Mouse (Mus musculus) midbrain, embryonic 13.5 days (tissue): Measurements from ENCODE around the gene Pex11a. TPM values are rescaled to one million over a fixed set of nuclear protein-coding genes. Genes with fewer than 3 reads are reported as not detected.

Experiments
- ATAC-seq: fragments of 200-750 bp; cut with Nextera tagmentation; 2 replicates; pipeline ENCODE4 v1.8.0; 2017; ENCODE audit warnings: mild to moderate bottlenecking, moderate TSS enrichment, moderate library complexity
- H3K27ac ChIP-seq: fragments of 300-500 bp; sonication (generic); 2 replicates; pipeline ENCODE4 v1.5.1; 2015; ENCODE audit warnings: inconsistent platforms, mild to moderate bottlenecking, moderate library complexity
- H3K27me3 ChIP-seq: fragments of 300-500 bp; sonication (generic); 2 replicates; pipeline ENCODE4 v1.6.1; 2015; ENCODE audit warnings: mild to moderate bottlenecking, inconsistent platforms
- H3K36me3 ChIP-seq: fragments of 300-500 bp; sonication (generic); 2 replicates; pipeline ENCODE4 v1.6.1; 2015; ENCODE audit warnings: mild to moderate bottlenecking, inconsistent platforms
- H3K4me1 ChIP-seq: fragments of 300-500 bp; sonication (generic); replicated peaks from 2 replicates; pipeline ENCODE4 v1.6.1; 2015; ENCODE audit warnings: inconsistent platforms
- H3K4me2 ChIP-seq: fragments of 300-500 bp; sonication (generic); replicated peaks from 2 replicates; pipeline ENCODE4 v1.6.1; 2015; ENCODE audit warnings: moderate library complexity, mild to moderate bottlenecking, inconsistent platforms
- H3K4me3 ChIP-seq: fragments of 300-500 bp; sonication (generic); replicated peaks from 2 replicates; pipeline ENCODE4 v1.5.1; 2015; ENCODE audit warnings: mild to moderate bottlenecking, inconsistent platforms
- H3K9ac ChIP-seq: fragments of 300-500 bp; sonication (generic); replicated peaks from 2 replicates; pipeline ENCODE4 v1.6.1; 2015; ENCODE audit warnings: mild to moderate bottlenecking, inconsistent platforms
- H3K9me3 ChIP-seq: fragments of 300-500 bp; sonication (generic); 2 replicates; pipeline ENCODE4 v1.6.1; 2016; ENCODE audit warnings: mild to moderate bottlenecking, inconsistent platforms
- WGBS: fragments of 180-500 bp; shearing (Covaris S2); methylation state at CpG from one replicate; pipeline ENCODE4 v1.1.7; 2015; 5-methylcytosine and 5-hydroxymethylcytosine counted together
- polyA plus RNA-seq: library from polyadenylated mRNA; unstranded; fragments of >200 nt; fragmentation: Nextera tagmentation; extraction: Ambion mirVana; gene quantifications from 2 replicates; pipeline ENCODE4 v1.2.1, GENCODE M21; 2015

Pex11a gene
- polyA plus RNA-seq, 1 experiment from 2014 or later, result 13.7 TPM

- H3K9ac ChIP-seq, result no peak overlapping the region
- H3K4me3 ChIP-seq, result no peak overlapping the region
- WGBS, result 83% methylated on average over 8 of the region's 8 CpGs
- H3K36me3 ChIP-seq, result peaks cover 12% of the 10 kb centered on the region; the same call in 1 of the 2 replicates
- no peaks in the 10 kb centered on the region for H3K4me1 ChIP-seq
- H3K9me3 ChIP-seq, result no peaks in the 10 kb centered on the region
- ATAC-seq, result no peak
- H3K27me3 ChIP-seq, result 0 out of 2 replicates have a peak, but pooled peaks cover 3% of the 10 kb centered on the region
- H3K4me2 ChIP-seq, result no peak overlapping the region
- H3K27ac ChIP-seq, result no peak overlapping the region
These were observed 8.4 kb downstream of the Pex11a start for GRCm38 (mm10) chr7:79734563-79734962.

GRCm38 (mm10) chr7:79732622-79733021 is 10.3 kb downstream of the Pex11a start, which contains the start of gene Plin1:
Plin1 (minus strand) TSS chr7:79732903.
- Histone ChIP-seq H3K36me3 (peaks cover 9% of the 10 kb centered on the region; the same call in 1 of the 2 replicates), H3K4me3 (no peak within 1 kb of the TSS), H3K4me2 (no peak within 1 kb of the TSS), H3K27me3 (peaks cover 3% of the 10 kb centered on the region; the same call in 1 of the 2 replicates), H3K4me1 (no peaks in the 10 kb centered on the region), H3K9me3 (no peaks in the 10 kb centered on the region), H3K27ac (no peak within 1 kb of the TSS), H3K9ac (no peak within 1 kb of the TSS)
- WGBS, result 72% methylated on average over 4 of the region's 4 CpGs
- ATAC-seq, result no peak

- Histone ChIP-seq H3K9ac (no peak overlapping the region), H3K4me3 (no peak overlapping the region), H3K4me1 (no peaks in the 10 kb centered on the region), H3K4me2 (no peak overlapping the region), H3K27me3 (peaks cover 3% of the 10 kb centered on the region; the same call in 1 of the 2 replicates), H3K27ac (no peak overlapping the region), H3K36me3 (0 out of 2 replicates have a peak, but pooled peaks cover 1% of the 10 kb centered on the region), H3K9me3 (no peaks in the 10 kb centered on the region)
- 67% methylated on average over 13 of the region's 13 CpGs for WGBS
- no peak for ATAC-seq
These were observed 11.5 kb downstream of the Pex11a start for GRCm38 (mm10) chr7:79731438-79731837.

GRCm38 (mm10) chr7:79729743-79730370 is 13.1 kb downstream of the Pex11a start:
- no peak overlapping the region for H3K4me3 ChIP-seq
- no peak overlapping the region for H3K27ac ChIP-seq
- no peak overlapping the region for H3K4me2 ChIP-seq
- no peak overlapping the region for H3K9ac ChIP-seq
- no peaks in the 10 kb centered on the region for H3K36me3 ChIP-seq
- ATAC-seq, result 0 out of 2 replicates have a peak, but pooled peaks have one; percentile 24
- no peaks in the 10 kb centered on the region for H3K9me3 ChIP-seq
- peaks cover 9% of the 10 kb centered on the region for H3K27me3 ChIP-seq
- no peaks in the 10 kb centered on the region for H3K4me1 ChIP-seq
- 76% methylated on average over 11 of the region's 11 CpGs for WGBS

GRCm38 (mm10) chr7:79729169-79729568 is 13.8 kb downstream of the Pex11a start:
- Histone ChIP-seq H3K4me1 (no peaks in the 10 kb centered on the region), H3K9ac (no peak overlapping the region), H3K9me3 (no peaks in the 10 kb centered on the region), H3K27ac (no peak overlapping the region), H3K27me3 (peaks cover 9% of the 10 kb centered on the region), H3K4me2 (no peak overlapping the region), H3K4me3 (no peak overlapping the region), H3K36me3 (no peaks in the 10 kb centered on the region)
- ATAC-seq, result peak; percentile 53; the same call in 1 of the 2 replicates
- WGBS, result 6% methylated on average over 8 of the region's 8 CpGs

- Histone ChIP-seq H3K27ac (no peak overlapping the region), H3K4me2 (no peak overlapping the region), H3K36me3 (no peaks in the 10 kb centered on the region), H3K9me3 (no peaks in the 10 kb centered on the region), H3K27me3 (peaks cover 16% of the 10 kb centered on the region), H3K4me3 (no peak overlapping the region), H3K9ac (no peak overlapping the region), H3K4me1 (no peaks in the 10 kb centered on the region)
- 29% methylated on average over 6 of the region's 6 CpGs for WGBS
- ATAC-seq, result peak; percentile 29
These were observed 14.7 kb downstream of the Pex11a start for GRCm38 (mm10) chr7:79728219-79728618.

GRCm38 (mm10) chr7:79727091-79727490 is 15.8 kb downstream of the Pex11a start:
- H3K27me3 ChIP-seq, result peaks cover 27% of the 10 kb centered on the region
- WGBS, result 16% methylated on average over 2 of the region's 2 CpGs

GRCm38 (mm10) chr7:79721386-79721977 is 21.4 kb downstream of the Pex11a start:
- peak overlapping the region; percentile 62 for H3K4me3 ChIP-seq
- peak; percentile 83 for ATAC-seq
- H3K27me3 ChIP-seq, result peaks cover 47% of the 10 kb centered on the region
- no peak overlapping the region for H3K27ac ChIP-seq
- peaks cover 11% of the 10 kb centered on the region for H3K4me1 ChIP-seq
- no peaks in the 10 kb centered on the region for H3K9me3 ChIP-seq
- peak overlapping the region; percentile 82 for H3K9ac ChIP-seq
- no peaks in the 10 kb centered on the region for H3K36me3 ChIP-seq
- WGBS, result under 1% methylated on average over 48 of the region's 48 CpGs
- peak overlapping the region; percentile 81 for H3K4me2 ChIP-seq

More at GRCm38 (mm10) chr7:79727091-79727490, 15.8 kb downstream of the Pex11a start:
- ATAC-seq, result peak; percentile 49; the same call in 1 of the 2 replicates
- Histone ChIP-seq H3K9me3 (no peaks in the 10 kb centered on the region), H3K9ac (no peak overlapping the region), H3K36me3 (no peaks in the 10 kb centered on the region), H3K4me2 (no peak overlapping the region), H3K27ac (no peak overlapping the region), H3K4me3 (no peak overlapping the region), H3K4me1 (no peaks in the 10 kb centered on the region)

- no peaks in the 10 kb centered on the region for H3K9me3 ChIP-seq
- H3K9ac ChIP-seq, result peak within 1 kb of the TSS; percentile 70
- H3K4me1 ChIP-seq, result peaks cover 26% of the 10 kb centered on the region
- peak; percentile 88 for ATAC-seq
- H3K4me3 ChIP-seq, result peak within 1 kb of the TSS; percentile 60
- H3K27ac ChIP-seq, result peak within 1 kb of the TSS; percentile 4; the same call in 1 of the 2 replicates
- WGBS, result under 1% methylated on average over 53 of the region's 55 CpGs
- peak within 1 kb of the TSS; percentile 92 for H3K4me2 ChIP-seq
- H3K36me3 ChIP-seq, result no peaks in the 10 kb centered on the region
- H3K27me3 ChIP-seq, result peaks cover 18% of the 10 kb centered on the region; the same call in 1 of the 2 replicates
These were observed 27.5 kb downstream of the Pex11a start, which contains the start of gene Kif7 for GRCm38 (mm10) chr7:79715187-79715981. Kif7 (minus strand) TSS chr7:79715720.

GRCm38 (mm10) chr7:79710831-79711230 is 32.1 kb downstream of the Pex11a start:
- Histone ChIP-seq H3K9me3 (no peaks in the 10 kb centered on the region), H3K27ac (no peak overlapping the region; the same call in 1 of the 2 replicates)

GRCm38 (mm10) chr7:79710130-79710607 is 32.8 kb downstream of the Pex11a start:
- Histone ChIP-seq H3K4me1 (peaks cover 19% of the 10 kb centered on the region), H3K27me3 (peaks cover 13% of the 10 kb centered on the region), H3K36me3 (0 out of 2 replicates have a peak, but pooled peaks cover 8% of the 10 kb centered on the region), H3K4me3 (peak overlapping the region; percentile 45), H3K27ac (peak overlapping the region; percentile 56; the same call in 1 of the 2 replicates), H3K9me3 (no peaks in the 10 kb centered on the region), H3K9ac (peak overlapping the region; percentile 61), H3K4me2 (peak overlapping the region; percentile 64)
- peak; percentile 91 for ATAC-seq
- under 1% methylated on average over 49 of the region's 55 CpGs for WGBS

More at GRCm38 (mm10) chr7:79710831-79711230, 32.1 kb downstream of the Pex11a start:
- H3K4me1 ChIP-seq, result peaks cover 25% of the 10 kb centered on the region
- 0 out of 2 replicates have a peak, but pooled peaks have one; percentile 4 for ATAC-seq
- peak overlapping the region; percentile 45 for H3K4me3 ChIP-seq
- WGBS, result 26% methylated on average over 17 of the region's 17 CpGs
- H3K27me3 ChIP-seq, result peaks cover 13% of the 10 kb centered on the region
- H3K36me3 ChIP-seq, result 0 out of 2 replicates have a peak, but pooled peaks cover 8% of the 10 kb centered on the region
- peak overlapping the region; percentile 64 for H3K4me2 ChIP-seq
- H3K9ac ChIP-seq, result peak overlapping the region; percentile 61
